In genomic region chr10:80074813-80075601, GRCm38 (mm10) we compare ENCODE assay signal across 8 mouse cellular contexts. TPM values are rescaled to one million over a fixed set of nuclear protein-coding genes. Genes with fewer than 3 reads are reported as not detected.
DNase-seq lines count a peak whose midpoint lies in the region; ATAC-seq and TF ChIP-seq lines count a peak whose summit lies in the region.

No protein-coding gene starts in this region.

- H3K36me3 ChIP-seq in limb, embryonic 11.5 days (ENCODE audit: control insufficient read depth, insufficient read depth, low read length) = peaks cover 3% of the 10 kb centered on the region
- peaks cover under 1% of the 10 kb centered on the region; the same call in 1 of the 2 replicates for H3K36me3 ChIP-seq in midbrain, embryonic 16.5 days (ENCODE audit: control insufficient read depth, insufficient read depth, low read length)
- H3K36me3 ChIP-seq in thymus, adult 2 months (ENCODE audit: control insufficient read depth, insufficient read depth, low read length) = peaks cover 4% of the 10 kb centered on the region

- H3K27me3 ChIP-seq in limb, embryonic 11.5 days (ENCODE audit: control insufficient read depth, insufficient read depth, low read length) = no peaks in the 10 kb centered on the region
- no peaks in the 10 kb centered on the region for H3K27me3 ChIP-seq in midbrain, embryonic 16.5 days (ENCODE audit: control insufficient read depth, insufficient read depth, low read depth, low read length)
- H3K27me3 ChIP-seq in thymus, adult 2 months (ENCODE audit: control insufficient read depth, insufficient read depth, low read length) = no peaks in the 10 kb centered on the region

- no peaks in the 10 kb centered on the region for H3K9me3 ChIP-seq in limb, embryonic 11.5 days (ENCODE audit: control insufficient read depth, low read length)
- no peaks in the 10 kb centered on the region for H3K9me3 ChIP-seq in midbrain, embryonic 16.5 days (replicated peaks; ENCODE audit: control insufficient read depth, low read length, poor library complexity, severe bottlenecking)

- H3K9ac ChIP-seq in limb, embryonic 11.5 days (ENCODE audit: low read length) = peak overlapping the region; percentile 43
- H3K9ac ChIP-seq in midbrain, embryonic 16.5 days (ENCODE audit: low read depth, low read length) = peak overlapping the region; percentile 21

- intact Hi-C loops in gastrocnemius, adult 2 months (cut with DNase I) = loop anchor here (5.0 kb wide), 1 partner anchor 37 kb away; no protein-coding TSS in a partner anchor

- H3K27ac ChIP-seq in gastrocnemius, adult 2 months = peak overlapping the region; percentile 89
- H3K27ac ChIP-seq in limb, embryonic 11.5 days (replicated peaks; ENCODE audit: low read depth, low read length) = no peak overlapping the region
- H3K27ac ChIP-seq in midbrain, embryonic 16.5 days (ENCODE audit: low read length) = no peak overlapping the region
- peak overlapping the region; percentile 4 for H3K27ac ChIP-seq in thymus, adult 2 months (ENCODE audit: control insufficient read depth, insufficient read depth, low read length)

- peak overlapping the region; percentile 31 for H3K4me2 ChIP-seq in limb, embryonic 11.5 days (ENCODE audit: low read depth, severe bottlenecking)
- H3K4me2 ChIP-seq in midbrain, embryonic 16.5 days (ENCODE audit: low read length) = 0 out of 2 replicates have a peak overlapping the region, but pooled peaks have one; percentile 17

- 15% methylated on average over 28 of the region's 28 CpGs for WGBS in limb, embryonic 11.5 days
- 23% methylated on average over 28 of the region's 28 CpGs for WGBS in midbrain, embryonic 16.5 days
- WGBS in thymus, adult 2 months = 5% methylated on average over 28 of the region's 28 CpGs

- ATAC-seq in limb, embryonic 11.5 days (ENCODE audit: insufficient number of reproducible peaks, low FRiP score, low TSS enrichment, low read depth) = no peak
- no peak for ATAC-seq in midbrain, embryonic 16.5 days

- H3K4me3 ChIP-seq in gastrocnemius, adult 2 months = peak overlapping the region; percentile 68
- no peak overlapping the region; the same call in 1 of the 2 replicates for H3K4me3 ChIP-seq in limb, embryonic 11.5 days (ENCODE audit: low read depth, low read length)
- no peak overlapping the region for H3K4me3 ChIP-seq in midbrain, embryonic 16.5 days (ENCODE audit: low read depth, low read length)
- H3K4me3 ChIP-seq in thymus, adult 2 months (ENCODE audit: control insufficient read depth, insufficient read depth, low read length) = peak overlapping the region; percentile 39

- TF ChIP-seq POLR2A in thymus, adult 2 months (IDR thresholded peaks at IDR 0.05; ENCODE audit: control insufficient read depth, extremely low read depth, insufficient read depth, low read length, poor library complexity) = 0 out of 2 replicates have a peak, but pooled peaks have one; percentile 24

- peaks cover 15% of the 10 kb centered on the region for H3K4me1 ChIP-seq in limb, embryonic 11.5 days (ENCODE audit: control insufficient read depth, insufficient read depth, low read length)
- peaks cover 4% of the 10 kb centered on the region; the same call in 1 of the 2 replicates for H3K4me1 ChIP-seq in midbrain, embryonic 16.5 days (ENCODE audit: control insufficient read depth, insufficient read depth, low read length)
- H3K4me1 ChIP-seq in thymus, adult 2 months (replicated peaks; ENCODE audit: control insufficient read depth, insufficient read depth, low read length) = peaks cover 13% of the 10 kb centered on the region

- peak; percentile 48 to 51 for DNase-seq in left cerebral cortex, adult 18-20 months (ENCODE audit: low spot score in 2 of 2)
- no peak for DNase-seq in left cerebral cortex, adult 11 months (ENCODE audit: low spot score)
- peak; percentile 91 for DNase-seq in adrenal gland, postnatal 14 days
- DNase-seq in gastrocnemius, adult 2 months = peak; percentile 77
- DNase-seq in induced T-regulatory cell, adult 2 months (ENCODE audit: low read depth) = peak; percentile 94
- peak; percentile 44 for DNase-seq in limb, embryonic 11.5 days (ENCODE audit: low spot score)
- DNase-seq in thymus, adult 2 months = peak; percentile 77

- peak; percentile 47 for TF ChIP-seq CTCF in gastrocnemius, adult 2 months (IDR thresholded peaks at IDR 0.05)
- peak; percentile 67; the same call in 1 of the 2 replicates for TF ChIP-seq CTCF in thymus, adult 2 months (IDR thresholded peaks at IDR 0.05; ENCODE audit: borderline replicate concordance, control insufficient read depth, extremely low read depth, insufficient read depth, low read length, poor library complexity)

RNA-seq across cellular contexts. Expression of gene Gpx4, which starts 28.0 kb away (rescaled TPM):
- 100 to 1,000 TPM; 554 to 575 TPM for total RNA-seq in left cerebral cortex, adult 18-20 months (2021)
- total RNA-seq in adrenal gland, postnatal 14 days (2021) = 1,329 and 1,354 TPM in 2 replicates
- total RNA-seq in gastrocnemius, adult 2 months (2021) = 100 to 1,000 TPM; 552 to 603 TPM
- polyA plus RNA-seq in limb, embryonic 11.5 days (2014; fragmentation: Nextera tagmentation; extraction: Ambion mirVana) = 475 and 534 TPM in 2 replicates
- polyA plus RNA-seq in midbrain, embryonic 16.5 days (2015; fragmentation: Nextera tagmentation; extraction: Ambion mirVana) = 509 and 552 TPM in 2 replicates
- 517 and 598 TPM in 2 replicates for polyA plus RNA-seq in thymus, adult 2 months (2012; rRNA removed)

RNA-seq across cellular contexts. Expression of gene Sbno2, which starts 30.4 kb away (rescaled TPM):
- total RNA-seq in left cerebral cortex, adult 18-20 months (2021) = 10 to 100 TPM; 16.8 to 18.8 TPM
- total RNA-seq in adrenal gland, postnatal 14 days (2021) = 52.8 and 52.9 TPM in 2 replicates
- 1 to 10 TPM; 6.2 to 7.1 TPM for total RNA-seq in gastrocnemius, adult 2 months (2021)
- polyA plus RNA-seq in limb, embryonic 11.5 days (2014; fragmentation: Nextera tagmentation; extraction: Ambion mirVana) = 8.1 and 10.8 TPM in 2 replicates
- 11.6 and 12.5 TPM in 2 replicates for polyA plus RNA-seq in midbrain, embryonic 16.5 days (2015; fragmentation: Nextera tagmentation; extraction: Ambion mirVana)
- 127 and 138 TPM in 2 replicates for polyA plus RNA-seq in thymus, adult 2 months (2012; rRNA removed)

RNA-seq across cellular contexts. Expression of gene Polr2e, which starts 35.4 kb away (rescaled TPM):
- 10 to 100 TPM; 73.6 to 75.2 TPM for total RNA-seq in left cerebral cortex, adult 18-20 months (2021)
- 98.8 and 108 TPM in 2 replicates for total RNA-seq in adrenal gland, postnatal 14 days (2021)
- 10 to 100 TPM; 42.0 to 50.9 TPM for total RNA-seq in gastrocnemius, adult 2 months (2021)
- polyA plus RNA-seq in limb, embryonic 11.5 days (2014; fragmentation: Nextera tagmentation; extraction: Ambion mirVana) = 294 and 308 TPM in 2 replicates
- polyA plus RNA-seq in midbrain, embryonic 16.5 days (2015; fragmentation: Nextera tagmentation; extraction: Ambion mirVana) = 124 and 131 TPM in 2 replicates
- polyA plus RNA-seq in thymus, adult 2 months (2012; rRNA removed) = 211 and 226 TPM in 2 replicates

RNA-seq across cellular contexts. Expression of gene Stk11, which starts 40.6 kb away (rescaled TPM):
- total RNA-seq in left cerebral cortex, adult 18-20 months (2021) = 100 to 1,000 TPM; 108 to 109 TPM
- 138 and 147 TPM in 2 replicates for total RNA-seq in adrenal gland, postnatal 14 days (2021)
- 100 to 1,000 TPM; 144 to 153 TPM for total RNA-seq in gastrocnemius, adult 2 months (2021)
- 23.6 and 27.1 TPM in 2 replicates for polyA plus RNA-seq in limb, embryonic 11.5 days (2014; fragmentation: Nextera tagmentation; extraction: Ambion mirVana)
- polyA plus RNA-seq in midbrain, embryonic 16.5 days (2015; fragmentation: Nextera tagmentation; extraction: Ambion mirVana) = 14.2 and 15.4 TPM in 2 replicates
- 265 and 270 TPM in 2 replicates for polyA plus RNA-seq in thymus, adult 2 months (2012; rRNA removed)

RNA-seq across cellular contexts. Expression of gene Arhgap45, which starts 58.6 kb away (rescaled TPM):
- total RNA-seq in left cerebral cortex, adult 18-20 months (2021) = 1 to 10 TPM; 3.7 to 4.1 TPM
- 6.3 and 27.9 TPM in 2 replicates for total RNA-seq in adrenal gland, postnatal 14 days (2021)
- 1 to 10 TPM in 1 of 2 experiments, under 1 TPM in 1; 0.97 to 1.4 TPM for total RNA-seq in gastrocnemius, adult 2 months (2021)
- 8.5 and 10.8 TPM in 2 replicates for polyA plus RNA-seq in limb, embryonic 11.5 days (2014; fragmentation: Nextera tagmentation; extraction: Ambion mirVana)
- 1.2 TPM in 2 replicates for polyA plus RNA-seq in midbrain, embryonic 16.5 days (2015; fragmentation: Nextera tagmentation; extraction: Ambion mirVana)
- polyA plus RNA-seq in thymus, adult 2 months (2012; rRNA removed) = 1,362 and 1,504 TPM in 2 replicates

Comparison
In these comparisons a context has a peak if more than half of its experiments do, and no peak if none do; other contexts are left out.
1. H3K27ac ChIP-seq: peak in gastrocnemius, adult 2 months (single experiment) and thymus, adult 2 months (single experiment); none in limb, embryonic 11.5 days (single experiment) and midbrain, embryonic 16.5 days (single experiment).
2. H3K4me3 ChIP-seq: peak in gastrocnemius, adult 2 months (single experiment) and thymus, adult 2 months (single experiment); none in limb, embryonic 11.5 days (single experiment) and midbrain, embryonic 16.5 days (single experiment).